Mouse (Mus musculus) stomach, embryonic 16.5 days (tissue): Measurements from ENCODE around the gene Ect2. TPM values are rescaled to one million over a fixed set of nuclear protein-coding genes. Genes with fewer than 3 reads are reported as not detected.

Source experiments
- ATAC-seq: fragments of 200-750 bp; cut with Nextera tagmentation; 2 replicates; pipeline ENCODE4 v1.8.0; 2017; ENCODE audit warnings: moderate number of reproducible peaks, moderate TSS enrichment; ENCODE audit not compliant: insufficient read depth, low FRiP score
- H3K27ac ChIP-seq: fragments of 300-500 bp; sonication (generic); 2 replicates; pipeline ENCODE4 v1.5.1; 2014; ENCODE audit warnings: low read length
- H3K27me3 ChIP-seq: fragments of 300-500 bp; sonication (generic); 2 replicates; pipeline ENCODE4 v1.6.1; 2014; ENCODE audit warnings: low read length, control low read depth, mixed read lengths; ENCODE audit not compliant: control insufficient read depth, insufficient read depth
- H3K36me3 ChIP-seq: fragments of 300-500 bp; sonication (generic); 2 replicates; pipeline ENCODE4 v1.6.1; 2014; ENCODE audit warnings: low read length; ENCODE audit not compliant: control insufficient read depth, insufficient read depth
- H3K4me1 ChIP-seq: fragments of 300-500 bp; sonication (generic); 2 replicates; pipeline ENCODE4 v1.6.1; 2014; ENCODE audit warnings: low read length, control low read depth, mixed read lengths; ENCODE audit not compliant: control insufficient read depth, insufficient read depth
- H3K4me2 ChIP-seq: fragments of 300-500 bp; sonication (generic); 2 replicates; pipeline ENCODE4 v1.6.1; 2014; ENCODE audit warnings: low read depth, low read length, mixed read lengths
- H3K4me3 ChIP-seq: fragments of 300-500 bp; sonication (generic); replicated peaks from 2 replicates; pipeline ENCODE4 v1.5.1; 2014; ENCODE audit warnings: mild to moderate bottlenecking, low read length
- H3K9ac ChIP-seq: fragments of 300-500 bp; sonication (generic); 2 replicates; pipeline ENCODE4 v1.6.1; 2014; ENCODE audit warnings: low read length
- H3K9me3 ChIP-seq: fragments of 300-500 bp; sonication (generic); replicated peaks from 2 replicates; pipeline ENCODE4 v1.6.1; 2016; ENCODE audit warnings: low read length, control low read depth; ENCODE audit not compliant: control insufficient read depth
- WGBS: fragments of 180-500 bp; shearing (Covaris S2); extraction: QIAGEN DNeasy Blood & Tissue Kit; methylation state at CpG from one replicate; pipeline ENCODE4 v1.1.7; 2014; 5-methylcytosine and 5-hydroxymethylcytosine counted together
- polyA plus RNA-seq: library from polyadenylated mRNA; unstranded; fragments of >200 nt; fragmentation: Nextera tagmentation; extraction: Ambion mirVana; gene quantifications from 2 replicates; pipeline ENCODE4 v1.2.1, GENCODE M21; 2015

Gene Ect2
- polyA plus RNA-seq, 1 experiment from 2014 or later: 47.3 TPM

DNA sequence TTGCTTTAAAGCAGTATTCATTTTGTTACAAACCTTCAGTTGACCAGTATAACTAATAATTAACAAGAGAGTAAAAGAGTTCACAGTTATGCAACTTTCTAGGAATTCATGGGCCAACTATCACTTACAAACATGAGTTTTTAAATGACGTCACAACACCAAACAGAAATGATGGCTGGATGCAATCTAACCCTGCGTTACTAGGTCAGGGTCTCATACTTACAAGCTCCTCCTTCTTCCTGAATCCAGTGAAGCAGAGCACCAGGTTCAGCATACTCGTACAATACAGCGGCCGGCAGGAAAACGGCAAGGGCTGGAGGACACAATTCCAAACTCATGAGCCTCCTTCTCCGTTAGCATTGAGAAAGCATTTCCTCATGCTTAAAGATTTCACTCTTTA, 7.9 kb downstream of the Ect2 start:
- Histone ChIP-seq H3K9ac (no peak overlapping the region), H3K4me1 (no peaks in the 10 kb centered on the region), H3K4me2 (no peak overlapping the region), H3K27ac (no peak overlapping the region), H3K4me3 (no peak overlapping the region), H3K9me3 (no peaks in the 10 kb centered on the region), H3K36me3 (peaks cover 14% of the 10 kb centered on the region), H3K27me3 (no peaks in the 10 kb centered on the region)
- ATAC-seq: no peak
- 89% methylated on average over 7 of the region's 7 CpGs for WGBS

DNA sequence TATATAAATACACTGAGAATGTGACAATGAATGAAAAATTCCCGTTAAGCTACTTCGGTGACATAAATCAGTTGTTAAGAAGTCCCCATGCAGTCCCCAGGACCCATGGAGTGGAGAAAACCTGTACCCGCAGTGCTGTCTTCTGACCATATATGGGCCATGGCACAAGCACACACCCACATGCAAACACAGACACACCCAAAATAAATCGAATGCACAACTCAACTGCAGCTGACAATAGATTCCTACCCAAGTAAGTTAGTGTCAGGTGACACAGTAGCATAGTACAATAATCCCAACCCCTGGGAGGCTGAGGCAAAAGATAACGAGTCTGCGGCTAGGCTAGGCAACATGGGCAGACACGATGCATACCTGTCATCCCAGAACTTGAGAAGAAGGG, 10.1 kb downstream of the Ect2 start:
- Histone ChIP-seq H3K9ac (no peak overlapping the region), H3K4me1 (no peaks in the 10 kb centered on the region), H3K27me3 (no peaks in the 10 kb centered on the region), H3K36me3 (peaks cover 11% of the 10 kb centered on the region), H3K27ac (no peak overlapping the region), H3K9me3 (no peaks in the 10 kb centered on the region), H3K4me3 (no peak overlapping the region), H3K4me2 (no peak overlapping the region)
- no peak for ATAC-seq
- WGBS: 77% methylated on average over 7 of the region's 7 CpGs

DNA sequence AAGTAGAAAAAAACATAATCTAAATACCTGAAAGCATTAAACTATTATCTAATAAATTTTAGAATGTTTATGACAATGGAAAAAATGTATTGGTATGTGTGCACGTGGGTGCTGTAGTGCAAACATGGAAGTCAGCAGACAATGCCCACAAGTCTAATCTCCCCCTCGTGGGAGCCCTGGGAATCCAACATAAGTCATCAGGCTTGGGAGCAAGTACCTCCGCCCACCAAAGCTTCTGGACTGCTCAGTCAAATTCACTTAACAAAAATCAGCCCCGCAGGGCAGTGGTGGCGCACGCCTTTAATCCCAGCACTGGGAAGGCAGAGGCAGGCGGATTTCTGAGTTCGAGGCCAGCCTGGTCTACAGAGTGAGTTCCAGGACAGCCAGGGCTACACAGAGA, 13.6 kb downstream of the Ect2 start:
- Histone ChIP-seq H3K9me3 (no peaks in the 10 kb centered on the region), H3K4me2 (no peak overlapping the region), H3K4me1 (no peaks in the 10 kb centered on the region), H3K27me3 (no peaks in the 10 kb centered on the region), H3K27ac (no peak overlapping the region), H3K4me3 (no peak overlapping the region), H3K9ac (no peak overlapping the region), H3K36me3 (peaks cover 21% of the 10 kb centered on the region)
- WGBS: 85% methylated on average over 8 of the region's 8 CpGs
- no peak for ATAC-seq

DNA sequence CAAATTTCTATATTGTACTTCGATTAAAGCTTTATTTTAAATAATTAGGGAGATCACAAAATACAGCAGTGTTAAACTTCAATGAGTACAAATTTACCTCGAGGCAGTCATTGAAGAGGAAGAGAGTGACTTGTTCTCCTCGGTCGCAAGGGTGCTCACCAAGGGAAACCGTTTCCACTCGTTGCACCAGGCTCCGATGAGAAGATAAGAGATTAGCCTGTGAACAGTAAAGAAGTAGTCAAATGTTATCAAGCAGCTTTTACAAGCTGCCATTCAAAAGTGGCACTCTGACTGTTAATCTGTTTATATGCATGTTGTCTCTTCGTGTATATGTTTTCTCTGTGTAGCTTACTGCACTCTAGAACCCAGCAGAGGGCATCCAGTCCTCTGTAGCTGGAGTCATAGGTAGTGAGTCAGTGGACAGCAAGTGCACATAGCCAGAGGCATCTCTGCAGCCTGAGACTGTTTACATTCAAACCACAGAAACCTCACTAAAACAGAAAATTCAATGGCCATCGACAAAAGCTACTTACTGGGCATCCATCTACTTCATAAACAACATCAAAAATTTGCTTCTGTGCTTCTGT, 31.7 kb downstream of the Ect2 start:
- no peak overlapping the region for H3K27ac ChIP-seq
- no peaks in the 10 kb centered on the region for H3K9me3 ChIP-seq
- no peak overlapping the region for H3K9ac ChIP-seq
- WGBS: 83% methylated on average over 9 of the region's 9 CpGs
- H3K27me3 ChIP-seq: no peaks in the 10 kb centered on the region
- H3K4me1 ChIP-seq: no peaks in the 10 kb centered on the region
- no peak overlapping the region for H3K4me2 ChIP-seq
- ATAC-seq: no peak
- H3K36me3 ChIP-seq: peaks cover 22% of the 10 kb centered on the region
- no peak overlapping the region for H3K4me3 ChIP-seq

DNA sequence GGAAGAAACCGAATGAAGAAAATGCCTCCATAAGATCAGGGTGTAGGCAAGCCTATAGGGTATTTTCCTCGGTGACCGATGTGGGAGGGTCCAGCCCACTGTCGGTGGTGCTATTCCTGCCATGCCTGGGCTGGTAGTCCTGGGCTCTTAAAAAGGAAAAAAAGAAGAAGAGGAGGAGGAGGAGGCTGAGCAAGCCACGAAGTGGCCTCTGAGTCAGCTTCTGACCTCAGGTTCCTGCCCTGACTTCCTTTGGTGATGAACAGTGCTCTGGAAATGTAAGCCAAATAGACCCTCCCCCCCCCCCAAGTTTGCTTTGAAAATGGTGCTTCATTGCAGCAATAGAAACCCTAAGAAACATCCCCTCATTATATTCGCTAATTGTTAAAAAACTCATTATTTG, 32.7 kb downstream of the Ect2 start:
- H3K4me3 ChIP-seq: no peak overlapping the region
- no peak overlapping the region for H3K4me2 ChIP-seq
- H3K27me3 ChIP-seq: no peaks in the 10 kb centered on the region
- H3K36me3 ChIP-seq: peaks cover 23% of the 10 kb centered on the region
- no peak overlapping the region for H3K27ac ChIP-seq
- ATAC-seq: no peak
- H3K4me1 ChIP-seq: no peaks in the 10 kb centered on the region
- H3K9me3 ChIP-seq: no peaks in the 10 kb centered on the region
- no peak overlapping the region for H3K9ac ChIP-seq
- WGBS: 88% methylated on average over 6 of the region's 6 CpGs

DNA sequence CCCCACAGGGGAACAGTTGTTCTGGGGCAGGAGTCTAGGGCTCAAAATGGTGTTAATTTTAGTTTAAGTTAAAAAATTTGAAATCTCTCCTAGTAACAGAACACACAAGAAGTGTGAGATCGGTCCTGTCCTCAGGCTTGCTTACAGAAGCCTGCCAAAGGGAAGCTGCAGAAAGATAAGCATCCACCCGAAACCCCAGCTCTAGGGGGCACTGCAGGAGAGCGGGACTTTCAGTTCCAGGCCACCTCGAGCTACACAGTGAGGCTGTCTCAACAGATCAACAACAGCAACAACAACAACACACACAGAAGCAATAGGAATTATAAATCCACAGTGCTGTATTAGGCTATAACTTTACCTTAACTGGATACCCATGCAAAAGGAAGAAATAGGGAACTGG, 35.5 kb downstream of the Ect2 start:
- Histone ChIP-seq H3K4me1 (no peaks in the 10 kb centered on the region), H3K9me3 (no peaks in the 10 kb centered on the region), H3K4me3 (no peak overlapping the region), H3K27me3 (no peaks in the 10 kb centered on the region), H3K4me2 (no peak overlapping the region), H3K9ac (no peak overlapping the region), H3K36me3 (peaks cover 28% of the 10 kb centered on the region), H3K27ac (no peak overlapping the region)
- no peak for ATAC-seq
- WGBS: 83% methylated on average over 4 of the region's 4 CpGs

DNA sequence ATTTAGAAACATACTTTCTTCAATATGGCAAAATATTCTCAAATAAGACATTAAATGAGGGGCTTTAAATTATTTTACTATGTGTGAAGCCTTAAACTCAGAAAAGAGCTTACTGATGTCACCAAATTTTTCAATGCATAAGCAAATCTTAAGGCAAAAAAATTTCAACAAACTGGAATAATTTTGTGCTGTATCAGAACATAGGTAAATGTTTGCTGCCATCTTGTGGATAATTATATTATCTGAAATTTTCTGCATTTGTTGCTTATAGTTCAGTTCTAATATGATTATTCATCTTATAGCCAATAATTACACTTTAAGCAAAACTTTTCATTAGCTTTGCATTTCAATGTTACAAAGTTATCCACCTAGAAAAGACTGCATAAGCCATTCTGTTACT, 42.8 kb downstream of the Ect2 start:
- Histone ChIP-seq H3K4me3 (no peak overlapping the region), H3K9ac (no peak overlapping the region), H3K4me2 (no peak overlapping the region), H3K9me3 (no peaks in the 10 kb centered on the region), H3K4me1 (no peaks in the 10 kb centered on the region), H3K27ac (no peak overlapping the region), H3K27me3 (no peaks in the 10 kb centered on the region), H3K36me3 (peaks cover 10% of the 10 kb centered on the region)
- no peak for ATAC-seq

DNA sequence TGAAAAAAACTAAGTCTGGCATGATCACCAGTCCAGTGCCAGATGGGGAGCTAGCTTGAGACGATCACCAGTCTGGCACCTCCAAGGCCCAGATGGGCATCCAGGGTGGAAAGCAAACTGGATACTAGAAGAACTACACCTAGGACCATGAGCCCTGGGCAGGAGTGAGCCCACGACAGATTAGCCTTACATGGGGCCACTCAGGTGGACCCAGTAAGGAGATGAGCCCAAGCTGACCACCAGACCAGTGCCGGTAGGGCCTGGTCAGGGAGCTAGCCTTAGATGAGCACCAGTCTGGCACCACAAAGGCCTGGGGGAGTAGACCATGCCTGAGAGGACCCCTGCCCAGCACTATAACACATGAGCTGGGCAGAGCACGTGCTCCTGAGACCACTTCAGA, 44.6 kb downstream of the Ect2 start:
- Histone ChIP-seq H3K4me2 (no peak overlapping the region), H3K9me3 (no peaks in the 10 kb centered on the region), H3K9ac (no peak overlapping the region), H3K27me3 (no peaks in the 10 kb centered on the region), H3K27ac (no peak overlapping the region), H3K4me3 (no peak overlapping the region), H3K4me1 (no peaks in the 10 kb centered on the region), H3K36me3 (peaks cover 3% of the 10 kb centered on the region; the same call in 1 of the 2 replicates)
- no peak for ATAC-seq
- WGBS: 87% methylated on average over 4 of the region's 4 CpGs

DNA sequence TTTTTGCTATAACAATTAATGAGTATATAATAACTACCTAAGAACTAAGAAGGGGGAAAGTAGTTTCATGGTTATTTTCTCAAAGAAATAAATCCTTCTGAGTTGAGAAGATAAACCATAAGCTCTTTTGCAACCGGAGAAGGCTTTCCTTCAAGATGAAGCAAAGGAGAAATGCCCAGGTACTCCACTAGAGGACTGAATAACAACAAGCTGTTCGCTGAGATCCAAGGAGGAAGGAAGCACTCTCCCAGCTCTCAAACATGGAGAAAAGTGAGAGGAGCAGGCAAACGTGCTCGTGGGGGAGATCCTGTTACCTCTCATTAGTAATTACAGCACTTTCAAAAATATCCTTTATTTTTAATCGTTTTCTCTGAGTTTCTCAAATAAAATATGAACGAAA, 46.5 kb downstream of the Ect2 start:
- H3K4me1 ChIP-seq: no peaks in the 10 kb centered on the region
- H3K27me3 ChIP-seq: no peaks in the 10 kb centered on the region
- H3K4me2 ChIP-seq: no peak overlapping the region
- no peak overlapping the region for H3K27ac ChIP-seq
- H3K9me3 ChIP-seq: no peaks in the 10 kb centered on the region
- no peak overlapping the region for H3K9ac ChIP-seq
- no peak overlapping the region for H3K4me3 ChIP-seq
- no peak for ATAC-seq
- peaks cover 3% of the 10 kb centered on the region; the same call in 1 of the 2 replicates for H3K36me3 ChIP-seq
- WGBS: 77% methylated on average over 6 of the region's 6 CpGs

DNA sequence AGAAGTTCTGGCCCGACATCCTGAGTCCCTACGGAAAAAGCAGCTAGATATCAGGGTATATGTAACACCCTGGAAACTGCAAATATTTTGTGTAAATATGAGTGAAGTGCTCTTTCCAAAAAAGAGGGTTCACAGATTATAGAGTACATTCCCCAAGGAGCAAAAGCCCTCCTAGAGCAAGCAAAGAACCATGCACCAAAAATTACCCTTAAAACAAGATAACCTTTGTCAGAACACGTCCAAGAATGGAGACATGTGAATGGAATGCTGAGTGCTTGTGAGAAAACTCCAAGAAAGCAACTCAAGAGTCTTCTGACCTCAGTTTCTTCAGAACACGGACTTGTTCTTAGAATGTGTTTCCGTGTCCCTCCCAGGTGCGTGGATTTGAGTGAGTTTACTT, 50.7 kb downstream of the Ect2 start:
- Histone ChIP-seq H3K27me3 (no peaks in the 10 kb centered on the region), H3K9ac (no peak overlapping the region), H3K9me3 (no peaks in the 10 kb centered on the region), H3K4me3 (no peak overlapping the region), H3K4me2 (no peak overlapping the region), H3K36me3 (peaks cover 6% of the 10 kb centered on the region; the same call in 1 of the 2 replicates), H3K27ac (no peak overlapping the region), H3K4me1 (no peaks in the 10 kb centered on the region)
- no peak for ATAC-seq
- 82% methylated on average over 6 of the region's 6 CpGs for WGBS
